Mouse (Mus musculus): ENCODE results near the gene Prkab1. TPM values are rescaled to one million over a fixed set of nuclear protein-coding genes. Genes with fewer than 3 reads are reported as not detected.

Prkab1 gene
- polyA plus RNA-seq, 1 experiment from 2014 or later, result 50.1 TPM

GRCm38 (mm10) chr5:116004271-116004670 lies 20.0 kb downstream of the Prkab1 start:
- no peak overlapping the region for H3K4me2 ChIP-seq
- H3K9ac ChIP-seq (ENCODE audit: low read depth, low read length), result no peak overlapping the region
- no peaks in the 10 kb centered on the region for H3K27me3 ChIP-seq (ENCODE audit: control insufficient read depth, insufficient read depth, low read length)
- no peaks in the 10 kb centered on the region for H3K4me1 ChIP-seq (ENCODE audit: control insufficient read depth, insufficient read depth, low read length)
- H3K36me3 ChIP-seq (ENCODE audit: control insufficient read depth, insufficient read depth, low read length), result peaks cover 5% of the 10 kb centered on the region; the same call in 1 of the 2 replicates
- H3K4me3 ChIP-seq (ENCODE audit: low read depth, low read length), result no peak overlapping the region
- no peak overlapping the region for H3K27ac ChIP-seq (ENCODE audit: low read depth, low read length)
- ATAC-seq (replicated peaks; ENCODE audit: insufficient number of reproducible peaks, low FRiP score, low TSS enrichment), result no peak
- H3K9me3 ChIP-seq (replicated peaks; ENCODE audit: control insufficient read depth, low read length), result no peaks in the 10 kb centered on the region
- 88% methylated on average over 10 of the region's 10 CpGs for WGBS (ENCODE audit: insufficient replicate concordance)

DNA sequence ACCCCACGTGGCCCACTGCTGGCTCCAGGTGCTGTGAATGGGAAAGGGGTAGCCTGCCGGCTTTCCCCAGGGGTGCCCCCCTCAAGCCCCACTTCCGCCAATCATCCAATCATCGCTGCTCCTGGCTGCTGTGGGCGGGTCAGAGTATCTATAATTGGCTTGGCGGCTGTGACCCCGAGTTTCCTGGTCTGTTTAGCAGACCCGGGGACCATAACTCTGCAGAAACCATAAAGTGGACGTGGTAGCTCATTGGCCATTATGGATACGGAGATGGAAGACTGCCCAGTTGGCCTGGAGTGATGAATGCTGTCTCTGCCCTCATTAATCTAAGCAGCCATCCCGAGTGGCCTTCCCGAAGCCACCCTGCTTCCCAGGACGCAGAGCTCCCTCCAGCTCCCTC lies 20.5 kb downstream of the Prkab1 start:
- Histone ChIP-seq H3K27me3 (ENCODE audit: control insufficient read depth, insufficient read depth, low read length) (no peaks in the 10 kb centered on the region), H3K4me1 (ENCODE audit: control insufficient read depth, insufficient read depth, low read length) (no peaks in the 10 kb centered on the region), H3K36me3 (ENCODE audit: control insufficient read depth, insufficient read depth, low read length) (peaks cover 5% of the 10 kb centered on the region; the same call in 1 of the 2 replicates), H3K4me3 (ENCODE audit: low read depth, low read length) (no peak overlapping the region), H3K9ac (ENCODE audit: low read depth, low read length) (no peak overlapping the region), H3K9me3 (replicated peaks; ENCODE audit: control insufficient read depth, low read length) (no peaks in the 10 kb centered on the region), H3K4me2 (no peak overlapping the region), H3K27ac (ENCODE audit: low read depth, low read length) (no peak overlapping the region)
- ATAC-seq (replicated peaks; ENCODE audit: insufficient number of reproducible peaks, low FRiP score, low TSS enrichment), result no peak
- 49% methylated on average over 13 of the region's 13 CpGs for WGBS (ENCODE audit: insufficient replicate concordance)

- no peaks in the 10 kb centered on the region for H3K27me3 ChIP-seq (ENCODE audit: control insufficient read depth, insufficient read depth, low read length)
- 86% methylated on average over 8 of the region's 8 CpGs for WGBS (ENCODE audit: insufficient replicate concordance)
- no peak for ATAC-seq (replicated peaks; ENCODE audit: insufficient number of reproducible peaks, low FRiP score, low TSS enrichment)
Observed at GRCm38 (mm10) chr5:116003154-116003553, 21.2 kb downstream of the Prkab1 start.

DNA sequence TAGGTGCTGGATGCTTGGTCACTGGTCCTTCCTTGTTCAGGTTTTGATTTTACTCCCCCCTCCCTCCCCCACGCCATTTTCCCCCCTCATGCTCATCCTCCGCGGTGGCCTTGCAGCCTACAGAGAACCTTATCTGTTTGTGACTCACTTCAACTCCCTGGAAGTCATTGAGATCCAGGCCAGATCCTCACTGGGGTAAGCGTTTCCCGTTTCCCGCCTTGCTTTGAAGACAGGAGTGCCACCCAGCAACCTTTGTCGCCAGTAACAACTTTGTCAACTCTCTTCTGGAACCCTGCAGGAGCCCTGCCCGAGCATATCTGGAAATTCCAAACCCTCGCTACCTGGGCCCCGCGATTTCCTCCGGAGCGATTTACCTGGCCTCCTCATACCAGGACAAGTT lies 26.9 kb downstream of the Prkab1 start:
- Histone ChIP-seq H3K36me3 (ENCODE audit: control insufficient read depth, insufficient read depth, low read length) (peaks cover 7% of the 10 kb centered on the region), H3K27me3 (ENCODE audit: control insufficient read depth, insufficient read depth, low read length) (no peaks in the 10 kb centered on the region), H3K4me3 (ENCODE audit: low read depth, low read length) (no peak overlapping the region), H3K4me2 (no peak overlapping the region), H3K4me1 (ENCODE audit: control insufficient read depth, insufficient read depth, low read length) (no peaks in the 10 kb centered on the region), H3K9ac (ENCODE audit: low read depth, low read length) (no peak overlapping the region), H3K27ac (ENCODE audit: low read depth, low read length) (no peak overlapping the region), H3K9me3 (replicated peaks; ENCODE audit: control insufficient read depth, low read length) (no peaks in the 10 kb centered on the region)
- no peak for ATAC-seq (replicated peaks; ENCODE audit: insufficient number of reproducible peaks, low FRiP score, low TSS enrichment)
- 47% methylated on average over 13 of the region's 13 CpGs for WGBS (ENCODE audit: insufficient replicate concordance)

More at GRCm38 (mm10) chr5:116003154-116003553, 21.2 kb downstream of the Prkab1 start:
- Histone ChIP-seq H3K4me2 (no peak overlapping the region), H3K36me3 (ENCODE audit: control insufficient read depth, insufficient read depth, low read length) (peaks cover 5% of the 10 kb centered on the region; the same call in 1 of the 2 replicates), H3K27ac (ENCODE audit: low read depth, low read length) (no peak overlapping the region), H3K9me3 (replicated peaks; ENCODE audit: control insufficient read depth, low read length) (no peaks in the 10 kb centered on the region), H3K4me3 (ENCODE audit: low read depth, low read length) (no peak overlapping the region), H3K9ac (ENCODE audit: low read depth, low read length) (no peak overlapping the region), H3K4me1 (ENCODE audit: control insufficient read depth, insufficient read depth, low read length) (no peaks in the 10 kb centered on the region)

GRCm38 (mm10) chr5:115994101-115994500 lies 30.2 kb downstream of the Prkab1 start:
- H3K9me3 ChIP-seq (replicated peaks; ENCODE audit: control insufficient read depth, low read length), result peaks cover 5% of the 10 kb centered on the region; the same call in 1 of the 2 replicates
- 97% methylated on average over 15 of the region's 15 CpGs for WGBS (ENCODE audit: insufficient replicate concordance)
- no peak for ATAC-seq (replicated peaks; ENCODE audit: insufficient number of reproducible peaks, low FRiP score, low TSS enrichment)
- no peak overlapping the region for H3K27ac ChIP-seq (ENCODE audit: low read depth, low read length)
- no peak overlapping the region for H3K4me2 ChIP-seq
- H3K4me1 ChIP-seq (ENCODE audit: control insufficient read depth, insufficient read depth, low read length), result no peaks in the 10 kb centered on the region
- no peak overlapping the region for H3K4me3 ChIP-seq (ENCODE audit: low read depth, low read length)
- H3K27me3 ChIP-seq (ENCODE audit: control insufficient read depth, insufficient read depth, low read length), result no peaks in the 10 kb centered on the region
- H3K9ac ChIP-seq (ENCODE audit: low read depth, low read length), result no peak overlapping the region
- H3K36me3 ChIP-seq (ENCODE audit: control insufficient read depth, insufficient read depth, low read length), result peaks cover 23% of the 10 kb centered on the region

- Histone ChIP-seq H3K4me2 (no peak overlapping the region), H3K9me3 (replicated peaks; ENCODE audit: control insufficient read depth, low read length) (peaks cover 5% of the 10 kb centered on the region; the same call in 1 of the 2 replicates), H3K27ac (ENCODE audit: low read depth, low read length) (no peak overlapping the region), H3K4me3 (ENCODE audit: low read depth, low read length) (no peak overlapping the region), H3K4me1 (ENCODE audit: control insufficient read depth, insufficient read depth, low read length) (no peaks in the 10 kb centered on the region), H3K27me3 (ENCODE audit: control insufficient read depth, insufficient read depth, low read length) (no peaks in the 10 kb centered on the region), H3K36me3 (ENCODE audit: control insufficient read depth, insufficient read depth, low read length) (peaks cover 31% of the 10 kb centered on the region), H3K9ac (ENCODE audit: low read depth, low read length) (no peak overlapping the region)
- ATAC-seq (replicated peaks; ENCODE audit: insufficient number of reproducible peaks, low FRiP score, low TSS enrichment), result no peak
- 93% methylated on average over 11 of the region's 11 CpGs for WGBS (ENCODE audit: insufficient replicate concordance)
Observed at GRCm38 (mm10) chr5:115991717-115992116, 32.6 kb downstream of the Prkab1 start.

DNA sequence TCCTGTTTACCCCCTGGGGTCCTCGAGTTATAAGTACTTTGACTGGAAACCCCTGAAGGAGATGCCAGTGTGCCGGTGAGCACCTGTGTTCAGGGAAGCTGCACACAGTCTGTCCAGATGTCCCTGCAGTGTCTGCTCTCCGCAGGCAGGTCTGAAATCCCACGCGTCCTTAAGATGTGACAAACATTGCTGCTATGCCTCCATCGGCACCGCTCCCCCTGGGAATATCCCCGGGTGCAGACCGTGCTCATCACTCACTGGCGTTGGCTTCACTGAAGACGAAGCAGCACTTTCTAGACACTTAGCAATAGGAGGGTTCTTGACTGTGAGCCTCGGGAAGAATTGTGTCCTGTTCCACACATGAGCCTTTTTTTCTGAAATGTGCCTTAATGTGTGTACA lies 37.0 kb downstream of the Prkab1 start:
- peaks cover 5% of the 10 kb centered on the region; the same call in 1 of the 2 replicates for H3K9me3 ChIP-seq (replicated peaks; ENCODE audit: control insufficient read depth, low read length)
- H3K36me3 ChIP-seq (ENCODE audit: control insufficient read depth, insufficient read depth, low read length), result peaks cover 36% of the 10 kb centered on the region
- H3K27me3 ChIP-seq (ENCODE audit: control insufficient read depth, insufficient read depth, low read length), result no peaks in the 10 kb centered on the region
- no peaks in the 10 kb centered on the region for H3K4me1 ChIP-seq (ENCODE audit: control insufficient read depth, insufficient read depth, low read length)
- no peak overlapping the region for H3K4me2 ChIP-seq
- 87% methylated on average over 12 of the region's 12 CpGs for WGBS (ENCODE audit: insufficient replicate concordance)
- no peak overlapping the region for H3K27ac ChIP-seq (ENCODE audit: low read depth, low read length)
- ATAC-seq (replicated peaks; ENCODE audit: insufficient number of reproducible peaks, low FRiP score, low TSS enrichment), result 0 out of 2 replicates have a peak, but pooled peaks have one; percentile 26
- H3K4me3 ChIP-seq (ENCODE audit: low read depth, low read length), result no peak overlapping the region
- H3K9ac ChIP-seq (ENCODE audit: low read depth, low read length), result no peak overlapping the region

DNA sequence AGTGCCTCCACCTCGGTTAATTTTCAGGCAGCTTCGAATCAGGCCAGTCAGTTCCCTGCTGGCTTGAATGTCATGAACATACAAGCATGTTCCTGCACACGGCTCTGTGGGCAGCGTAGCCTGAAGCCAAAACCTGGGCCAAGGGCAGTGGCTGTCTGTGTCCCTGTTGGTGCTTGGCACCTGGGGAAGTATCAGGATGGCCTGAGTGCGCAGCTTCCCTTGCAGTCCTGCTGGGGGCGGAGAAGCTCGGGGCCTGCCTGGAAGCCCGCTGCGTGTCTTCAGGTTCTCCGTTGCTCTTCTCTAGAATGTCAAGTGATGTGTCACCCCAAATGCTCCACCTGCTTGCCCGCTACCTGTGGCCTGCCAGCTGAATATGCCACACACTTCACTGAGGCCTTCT lies 39.2 kb downstream of the Prkab1 start:
- peaks cover 28% of the 10 kb centered on the region for H3K36me3 ChIP-seq (ENCODE audit: control insufficient read depth, insufficient read depth, low read length)
- no peaks in the 10 kb centered on the region for H3K9me3 ChIP-seq (replicated peaks; ENCODE audit: control insufficient read depth, low read length)

GRCm38 (mm10) chr5:115984392-115984791 lies 39.9 kb downstream of the Prkab1 start:
- Histone ChIP-seq H3K9me3 (replicated peaks; ENCODE audit: control insufficient read depth, low read length) (no peaks in the 10 kb centered on the region), H3K4me1 (ENCODE audit: control insufficient read depth, insufficient read depth, low read length) (no peaks in the 10 kb centered on the region), H3K4me2 (no peak overlapping the region), H3K36me3 (ENCODE audit: control insufficient read depth, insufficient read depth, low read length) (peaks cover 23% of the 10 kb centered on the region), H3K4me3 (ENCODE audit: low read depth, low read length) (no peak overlapping the region), H3K9ac (ENCODE audit: low read depth, low read length) (no peak overlapping the region), H3K27ac (ENCODE audit: low read depth, low read length) (no peak overlapping the region), H3K27me3 (ENCODE audit: control insufficient read depth, insufficient read depth, low read length) (no peaks in the 10 kb centered on the region)
- ATAC-seq (replicated peaks; ENCODE audit: insufficient number of reproducible peaks, low FRiP score, low TSS enrichment), result no peak
- 92% methylated on average over 6 of the region's 6 CpGs for WGBS (ENCODE audit: insufficient replicate concordance)

More for the DNA sequence above, 39.2 kb downstream of the Prkab1 start:
- no peak overlapping the region for H3K4me2 ChIP-seq
- WGBS (ENCODE audit: insufficient replicate concordance), result 91% methylated on average over 11 of the region's 11 CpGs
- no peak for ATAC-seq (replicated peaks; ENCODE audit: insufficient number of reproducible peaks, low FRiP score, low TSS enrichment)
- no peak overlapping the region for H3K27ac ChIP-seq (ENCODE audit: low read depth, low read length)
- no peaks in the 10 kb centered on the region for H3K4me1 ChIP-seq (ENCODE audit: control insufficient read depth, insufficient read depth, low read length)
- no peak overlapping the region for H3K4me3 ChIP-seq (ENCODE audit: low read depth, low read length)
- no peak overlapping the region for H3K9ac ChIP-seq (ENCODE audit: low read depth, low read length)
- no peaks in the 10 kb centered on the region for H3K27me3 ChIP-seq (ENCODE audit: control insufficient read depth, insufficient read depth, low read length)
